Mouse (Mus musculus): ENCODE data around the gene Maml2. TPM values are rescaled to one million over a fixed set of nuclear protein-coding genes. Genes with fewer than 3 reads are reported as not detected.

The Maml2 gene
- polyA plus RNA-seq, 1 experiment from 2014 or later, result 13.9 TPM

DNA sequence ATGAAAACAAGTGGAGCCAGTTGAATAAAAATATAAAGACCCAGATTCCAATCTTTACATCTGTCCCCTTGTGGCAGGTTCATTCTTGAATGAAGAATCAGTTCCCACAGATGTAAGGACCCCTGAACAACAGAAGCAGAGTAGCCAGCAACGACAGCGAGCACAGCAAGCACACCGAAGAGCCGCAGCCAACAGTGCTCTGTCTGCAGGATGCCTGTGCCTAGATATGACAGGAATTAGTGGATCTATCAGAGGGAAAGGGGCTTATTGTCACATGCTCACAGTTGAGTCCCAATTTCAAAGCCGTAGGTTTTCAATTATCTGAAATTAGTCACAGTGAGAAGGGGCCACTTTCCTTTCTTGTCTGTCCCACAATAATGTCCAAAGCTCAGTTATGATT, 238.0 kb downstream of the Maml2 start:
- 42% methylated on average over 5 of the region's 5 CpGs for WGBS
- Histone ChIP-seq H3K36me3 (no peaks in the 10 kb centered on the region), H3K27me3 (replicated peaks) (no peaks in the 10 kb centered on the region), H3K9ac (no peak overlapping the region), H3K9me3 (peaks cover 7% of the 10 kb centered on the region; the same call in 1 of the 2 replicates), H3K4me2 (replicated peaks) (no peak overlapping the region), H3K27ac (no peak overlapping the region), H3K4me1 (peaks cover 29% of the 10 kb centered on the region; the same call in 1 of the 2 replicates), H3K4me3 (no peak overlapping the region)
- ATAC-seq (ENCODE audit: low FRiP score, low read depth), result no peak

DNA sequence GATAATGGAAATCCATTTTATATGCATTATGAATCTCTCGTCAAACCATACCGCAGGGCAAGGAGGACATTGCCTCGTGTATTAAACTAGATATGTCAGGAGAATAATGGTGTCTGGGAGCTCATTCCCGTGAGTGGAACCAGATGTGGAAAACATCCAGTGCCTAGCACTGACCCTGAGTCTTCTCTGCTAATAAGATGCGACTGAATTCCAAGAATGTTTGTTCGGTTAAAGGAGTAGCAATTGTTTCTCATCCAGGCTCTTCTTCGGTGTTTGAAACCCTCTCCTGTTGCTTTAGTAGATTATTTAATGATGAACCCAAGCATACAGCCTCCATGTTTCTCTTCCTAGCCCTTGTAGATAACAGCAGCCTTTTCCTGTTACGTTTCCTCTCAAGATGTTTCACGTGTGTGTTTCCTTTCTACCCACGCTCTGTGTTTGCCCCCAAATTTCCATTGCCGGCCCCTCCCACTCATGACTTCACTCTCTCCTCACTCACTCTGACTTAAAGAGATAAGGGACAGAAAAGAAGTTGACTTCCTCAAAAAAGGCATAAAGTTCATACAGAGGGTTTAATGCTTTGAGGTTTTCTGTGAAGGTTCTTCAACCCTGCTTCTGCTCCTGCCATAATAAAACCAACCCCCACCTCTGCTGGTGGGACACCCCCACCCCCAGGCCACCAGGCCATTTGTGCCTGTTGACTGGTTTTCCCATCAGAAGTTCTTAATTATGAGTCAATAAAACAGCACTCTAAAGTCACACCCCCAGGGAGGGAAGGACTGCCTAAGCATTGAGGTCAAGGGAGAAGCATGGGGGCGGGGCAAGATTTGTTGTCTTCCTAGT, 238.9 kb downstream of the Maml2 start:
- ATAC-seq (ENCODE audit: low FRiP score, low read depth), result no peak
- Histone ChIP-seq H3K36me3 (no peaks in the 10 kb centered on the region), H3K9ac (no peak overlapping the region), H3K27ac (no peak overlapping the region), H3K4me3 (no peak overlapping the region), H3K9me3 (peaks cover 7% of the 10 kb centered on the region; the same call in 1 of the 2 replicates), H3K4me2 (replicated peaks) (no peak overlapping the region), H3K27me3 (replicated peaks) (no peaks in the 10 kb centered on the region), H3K4me1 (peaks cover 32% of the 10 kb centered on the region; the same call in 1 of the 2 replicates)
- 59% methylated on average over 12 of the region's 12 CpGs for WGBS

DNA sequence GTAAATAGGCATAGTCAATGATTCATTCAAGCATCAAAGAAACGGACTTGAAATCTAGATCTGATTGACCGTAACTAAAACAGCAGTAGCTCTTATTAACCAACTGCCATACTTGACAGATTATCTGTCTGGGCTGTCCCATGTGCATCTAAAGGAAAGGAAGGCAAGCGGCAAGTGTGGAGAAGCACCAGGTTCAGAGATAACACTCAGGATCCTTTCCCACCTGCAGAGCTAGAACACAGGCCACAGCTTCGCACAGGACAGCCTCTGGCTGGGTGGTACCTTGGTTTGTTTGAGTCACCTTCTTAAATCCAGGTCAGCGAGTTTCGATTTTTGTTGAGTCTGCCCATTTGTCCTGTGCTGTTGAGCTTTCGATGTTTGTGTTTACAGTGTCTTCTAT, 240.4 kb downstream of the Maml2 start:
- Histone ChIP-seq H3K27ac (no peak overlapping the region), H3K27me3 (replicated peaks) (no peaks in the 10 kb centered on the region), H3K9me3 (peaks cover 7% of the 10 kb centered on the region; the same call in 1 of the 2 replicates), H3K4me3 (no peak overlapping the region), H3K4me1 (peaks cover 29% of the 10 kb centered on the region), H3K9ac (no peak overlapping the region), H3K4me2 (replicated peaks) (no peak overlapping the region), H3K36me3 (no peaks in the 10 kb centered on the region)
- 69% methylated on average over 7 of the region's 7 CpGs for WGBS
- no peak for ATAC-seq (ENCODE audit: low FRiP score, low read depth)

DNA sequence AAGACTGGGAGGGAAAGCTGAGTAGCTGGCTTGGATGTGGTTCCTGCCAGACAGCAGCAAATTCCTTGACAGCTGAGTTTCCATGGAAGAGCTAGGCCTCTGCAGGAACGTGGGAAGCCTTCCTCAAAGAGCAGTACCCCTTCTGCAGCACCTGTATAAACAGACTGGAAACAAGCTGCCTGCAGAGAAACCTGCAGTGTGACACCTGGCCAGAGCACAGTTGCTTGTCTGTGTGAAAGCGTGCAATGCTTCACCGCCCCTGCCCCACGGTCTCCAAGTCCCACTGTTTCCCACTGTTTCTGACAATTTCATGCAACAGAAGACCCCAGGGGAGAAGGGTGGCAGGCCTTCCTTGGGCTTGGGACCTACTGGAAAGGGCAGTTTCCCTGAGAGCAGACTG, 241.8 kb downstream of the Maml2 start:
- no peaks in the 10 kb centered on the region for H3K27me3 ChIP-seq (replicated peaks)
- no peak overlapping the region for H3K4me3 ChIP-seq
- ATAC-seq (ENCODE audit: low FRiP score, low read depth), result no peak
- no peak overlapping the region for H3K4me2 ChIP-seq (replicated peaks)
- H3K9me3 ChIP-seq, result 0 out of 2 replicates have a peak, but pooled peaks cover 3% of the 10 kb centered on the region
- H3K27ac ChIP-seq, result no peak overlapping the region
- H3K4me1 ChIP-seq, result peaks cover 39% of the 10 kb centered on the region
- 48% methylated on average over 4 of the region's 4 CpGs for WGBS
- H3K9ac ChIP-seq, result no peak overlapping the region
- H3K36me3 ChIP-seq, result no peaks in the 10 kb centered on the region

DNA sequence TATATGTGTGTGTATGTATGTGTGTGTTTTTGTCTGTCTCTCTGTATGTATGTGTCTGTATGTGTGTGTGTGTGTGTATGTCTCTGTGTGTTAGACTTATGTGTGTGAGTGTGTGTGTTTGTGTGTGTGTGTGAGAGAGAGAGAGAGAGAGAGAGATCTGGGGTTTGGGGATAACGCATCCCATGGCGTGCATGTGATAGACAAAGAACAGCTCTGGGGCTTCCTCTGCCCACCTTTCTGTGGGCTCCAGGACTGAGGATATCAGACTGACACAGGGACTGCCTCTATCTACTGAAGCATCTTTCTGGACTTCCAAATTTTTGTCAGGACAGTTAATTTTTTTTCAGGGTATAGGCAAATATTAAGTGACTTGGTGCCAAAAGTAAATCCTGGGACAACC, 242.5 kb downstream of the Maml2 start:
- 95% methylated on average over 2 of the region's 2 CpGs for WGBS
- H3K4me3 ChIP-seq, result no peak overlapping the region
- H3K36me3 ChIP-seq, result no peaks in the 10 kb centered on the region
- H3K27ac ChIP-seq, result no peak overlapping the region
- peaks cover 39% of the 10 kb centered on the region for H3K4me1 ChIP-seq
- no peak for ATAC-seq (ENCODE audit: low FRiP score, low read depth)
- H3K9ac ChIP-seq, result no peak overlapping the region
- H3K4me2 ChIP-seq (replicated peaks), result no peak overlapping the region
- no peaks in the 10 kb centered on the region for H3K9me3 ChIP-seq
- H3K27me3 ChIP-seq (replicated peaks), result no peaks in the 10 kb centered on the region

DNA sequence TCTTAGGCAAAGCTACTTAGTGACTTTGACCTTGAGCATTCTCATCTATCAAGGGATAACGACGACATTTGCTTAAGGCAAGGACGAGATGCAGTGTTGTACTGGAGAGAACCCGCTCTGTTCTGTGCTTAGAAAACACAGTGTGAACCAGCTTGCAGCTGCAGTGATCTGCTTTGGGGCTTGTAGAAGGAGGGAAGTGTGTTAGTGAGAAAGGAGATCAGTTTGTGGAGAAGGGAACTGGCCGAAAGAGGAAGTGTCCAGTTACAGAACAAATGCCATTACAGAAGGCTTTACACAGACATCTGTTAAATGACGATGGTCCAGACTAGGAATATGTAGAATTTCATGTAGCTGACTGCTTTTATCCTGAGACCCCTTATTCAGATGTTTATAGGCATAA, 243.0 kb downstream of the Maml2 start:
- ATAC-seq (ENCODE audit: low FRiP score, low read depth), result no peak
- Histone ChIP-seq H3K27me3 (replicated peaks) (no peaks in the 10 kb centered on the region), H3K36me3 (no peaks in the 10 kb centered on the region), H3K9ac (no peak overlapping the region), H3K27ac (no peak overlapping the region), H3K9me3 (no peaks in the 10 kb centered on the region), H3K4me2 (replicated peaks) (no peak overlapping the region), H3K4me1 (peaks cover 39% of the 10 kb centered on the region), H3K4me3 (no peak overlapping the region)
- WGBS, result 59% methylated on average over 6 of the region's 6 CpGs

DNA sequence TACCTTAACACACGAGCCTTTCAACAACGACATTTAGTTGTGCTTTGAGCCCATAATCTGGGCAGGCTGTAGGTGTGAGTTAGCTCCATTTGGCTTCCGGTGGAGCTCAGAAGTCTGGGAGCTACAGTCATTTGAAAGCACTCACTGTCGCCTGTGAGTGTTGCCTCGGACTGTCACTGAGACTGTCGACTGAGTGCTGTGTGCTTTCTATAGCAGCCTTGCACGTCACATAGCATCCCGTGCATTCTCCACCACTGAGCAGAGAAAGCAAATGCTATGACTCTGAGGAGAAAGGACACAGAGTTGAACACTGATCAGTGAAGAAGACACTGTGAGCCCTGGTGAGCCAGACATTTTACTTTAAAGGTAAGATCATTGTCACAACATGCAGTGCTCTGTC, 245.4 kb downstream of the Maml2 start:
- no peaks in the 10 kb centered on the region for H3K36me3 ChIP-seq
- no peak overlapping the region for H3K9ac ChIP-seq
- WGBS, result 49% methylated on average over 8 of the region's 8 CpGs
- H3K4me2 ChIP-seq (replicated peaks), result no peak overlapping the region; the same call in 1 of the 2 replicates
- no peak overlapping the region for H3K27ac ChIP-seq
- no peak overlapping the region for H3K4me3 ChIP-seq
- H3K4me1 ChIP-seq, result peaks cover 37% of the 10 kb centered on the region
- peak; percentile 54; the same call in 1 of the 2 replicates for ATAC-seq (ENCODE audit: low FRiP score, low read depth)
- no peaks in the 10 kb centered on the region for H3K9me3 ChIP-seq
- H3K27me3 ChIP-seq (replicated peaks), result no peaks in the 10 kb centered on the region

DNA sequence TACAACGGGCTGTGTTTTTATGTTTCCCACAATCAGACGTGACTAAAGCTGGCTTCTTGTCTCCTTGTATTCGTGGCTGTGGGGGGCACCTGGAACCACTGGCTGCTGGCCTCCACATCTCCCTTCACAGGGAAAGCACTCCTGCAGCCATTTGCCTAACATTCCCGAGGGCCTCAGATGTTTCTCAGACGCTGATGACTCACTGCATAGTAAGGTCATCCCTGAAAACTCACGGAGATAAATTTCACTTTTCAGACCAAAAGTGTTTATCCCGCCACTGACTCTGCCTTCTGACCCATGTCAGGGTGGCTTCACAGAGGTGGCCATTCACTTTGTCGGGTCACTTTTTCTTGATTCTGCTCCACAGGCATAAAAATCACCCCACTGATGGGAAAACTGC, 246.4 kb downstream of the Maml2 start:
- Histone ChIP-seq H3K9me3 (no peaks in the 10 kb centered on the region), H3K9ac (no peak overlapping the region), H3K4me1 (peaks cover 28% of the 10 kb centered on the region), H3K4me3 (no peak overlapping the region), H3K36me3 (no peaks in the 10 kb centered on the region), H3K27me3 (replicated peaks) (no peaks in the 10 kb centered on the region), H3K27ac (no peak overlapping the region), H3K4me2 (replicated peaks) (no peak overlapping the region)
- ATAC-seq (ENCODE audit: low FRiP score, low read depth), result no peak
- 38% methylated on average over 8 of the region's 8 CpGs for WGBS

DNA sequence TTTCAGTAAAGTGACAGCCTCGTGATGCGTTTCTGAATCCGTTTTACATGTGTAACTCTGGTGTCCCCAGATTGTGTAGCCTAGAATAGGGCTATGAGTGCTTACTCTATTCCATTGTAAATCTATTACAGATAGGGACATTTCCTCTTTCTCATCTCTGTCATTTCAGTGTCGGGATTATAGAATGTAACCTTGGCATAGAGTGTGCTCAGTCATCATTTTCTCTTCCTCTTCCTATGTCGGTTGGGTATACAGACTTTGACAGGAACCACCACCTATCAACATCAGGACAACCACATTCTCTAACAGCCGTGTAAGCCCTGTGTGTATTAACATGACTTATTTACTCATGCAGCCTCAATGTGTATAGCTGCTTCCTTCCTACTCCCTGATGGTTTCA, 248.0 kb downstream of the Maml2 start:
- Histone ChIP-seq H3K9me3 (no peaks in the 10 kb centered on the region), H3K4me1 (peaks cover 21% of the 10 kb centered on the region; the same call in 1 of the 2 replicates), H3K36me3 (no peaks in the 10 kb centered on the region), H3K27me3 (replicated peaks) (no peaks in the 10 kb centered on the region), H3K9ac (no peak overlapping the region), H3K4me3 (no peak overlapping the region), H3K27ac (no peak overlapping the region), H3K4me2 (replicated peaks) (no peak overlapping the region)
- 82% methylated on average over 6 of the region's 6 CpGs for WGBS
- ATAC-seq (ENCODE audit: low FRiP score, low read depth), result no peak

DNA sequence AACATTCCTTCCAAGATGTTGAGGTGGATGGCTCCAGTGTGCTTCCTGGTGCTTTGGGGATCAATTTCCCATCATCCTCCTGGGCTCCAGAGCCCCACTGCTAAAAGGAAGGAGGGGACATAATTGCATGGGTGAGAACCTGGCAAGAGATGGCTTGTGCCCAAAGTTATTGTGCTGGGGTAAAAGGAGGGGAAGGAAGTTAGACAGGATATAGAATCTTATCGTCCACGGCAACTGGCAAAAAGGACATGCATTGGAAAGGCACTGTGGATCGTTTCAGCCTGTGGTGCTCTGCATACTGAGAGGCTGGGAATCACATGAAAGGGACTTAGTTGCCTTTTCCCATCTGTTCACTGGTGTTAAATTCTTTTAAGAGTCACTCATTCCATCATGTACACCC, 252.2 kb downstream of the Maml2 start:
- Histone ChIP-seq H3K4me1 (peaks cover 4% of the 10 kb centered on the region; the same call in 1 of the 2 replicates), H3K27ac (no peak overlapping the region), H3K36me3 (no peaks in the 10 kb centered on the region), H3K27me3 (replicated peaks) (no peaks in the 10 kb centered on the region), H3K4me3 (no peak overlapping the region), H3K4me2 (replicated peaks) (no peak overlapping the region), H3K9me3 (no peaks in the 10 kb centered on the region), H3K9ac (no peak overlapping the region)
- no peak for ATAC-seq (ENCODE audit: low FRiP score, low read depth)
- WGBS, result 69% methylated on average over 3 of the region's 3 CpGs

DNA sequence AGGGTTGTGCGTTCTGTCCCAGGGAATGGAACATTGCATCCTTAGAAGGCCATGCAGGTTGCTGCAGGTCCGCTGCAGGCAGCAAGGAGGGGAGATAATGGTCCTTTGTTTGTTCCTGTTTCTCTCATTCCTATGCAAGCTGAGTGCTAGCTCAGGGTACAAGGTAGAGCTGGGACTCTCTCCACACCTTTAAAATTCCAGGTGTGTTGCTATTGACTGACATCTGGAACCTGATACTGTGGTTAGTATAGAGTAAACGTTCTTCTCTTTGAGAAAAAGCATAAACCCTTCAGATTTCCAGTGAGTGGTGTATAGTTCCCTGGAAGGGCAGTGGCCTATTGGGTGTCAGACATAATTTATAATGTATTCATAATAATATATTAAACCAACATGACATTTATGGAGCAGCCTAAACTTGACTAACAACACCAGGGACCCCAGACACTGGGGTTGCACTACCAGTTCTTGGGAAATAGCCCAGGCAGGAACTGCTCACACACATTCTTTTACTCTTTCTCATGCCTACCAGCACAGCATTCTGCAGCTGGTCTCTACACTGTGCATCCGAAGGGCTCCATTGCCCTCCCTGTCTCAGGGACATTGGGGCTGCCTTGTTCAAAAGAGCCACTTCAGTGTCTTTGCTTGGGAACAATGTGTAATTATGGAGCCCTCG, 254.8 kb downstream of the Maml2 start:
- ATAC-seq (ENCODE audit: low FRiP score, low read depth), result 0 out of 2 replicates have a peak, but pooled peaks have one; percentile 17
- 60% methylated on average over 5 of the region's 5 CpGs for WGBS
- Histone ChIP-seq H3K4me2 (replicated peaks) (no peak overlapping the region), H3K4me3 (no peak overlapping the region), H3K9ac (no peak overlapping the region), H3K9me3 (no peaks in the 10 kb centered on the region), H3K4me1 (peaks cover 4% of the 10 kb centered on the region; the same call in 1 of the 2 replicates), H3K27ac (no peak overlapping the region), H3K27me3 (replicated peaks) (no peaks in the 10 kb centered on the region), H3K36me3 (no peaks in the 10 kb centered on the region)

DNA sequence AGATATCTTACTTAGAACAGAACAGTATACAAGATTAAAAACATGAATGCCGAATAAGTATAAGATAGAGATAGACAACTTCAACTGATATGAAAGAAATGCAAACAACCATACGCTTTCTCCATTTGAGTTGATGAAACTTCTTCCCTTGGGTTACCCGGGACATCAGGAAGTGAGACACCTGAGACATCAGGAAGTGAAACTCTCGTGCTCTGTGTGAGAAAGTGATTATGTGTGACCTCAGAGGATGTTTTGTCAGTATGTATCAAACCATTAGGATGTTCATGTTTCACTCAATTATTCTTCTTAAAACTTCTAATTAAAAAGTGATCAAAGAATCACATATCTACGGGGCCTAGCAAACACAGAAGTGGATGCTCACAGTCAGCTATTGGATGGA, 257.0 kb downstream of the Maml2 start:
- WGBS, result 95% methylated on average over 5 of the region's 5 CpGs
- Histone ChIP-seq H3K4me3 (no peak overlapping the region), H3K27ac (no peak overlapping the region), H3K4me2 (replicated peaks) (no peak overlapping the region), H3K9ac (no peak overlapping the region), H3K4me1 (peaks cover 13% of the 10 kb centered on the region; the same call in 1 of the 2 replicates), H3K9me3 (no peaks in the 10 kb centered on the region), H3K36me3 (no peaks in the 10 kb centered on the region), H3K27me3 (replicated peaks) (no peaks in the 10 kb centered on the region)
- ATAC-seq (ENCODE audit: low FRiP score, low read depth), result no peak
